Mouse (Mus musculus) testis, adult 2 months (tissue): ENCODE measurements around the gene 1700017B05Rik.

Source experiments
- CTCF ChIP-seq: fragments of 200-500 bp; IDR thresholded peaks from 2 replicates; pipeline ENCODE4 v1.5.1; 2012; ENCODE audit warnings: low read depth, mild to moderate bottlenecking, inconsistent platforms, low read length, moderate library complexity; ENCODE audit not compliant: control insufficient read depth, insufficient read depth, insufficient replicate concordance
- POLR2A ChIP-seq: fragments of 200-500 bp; IDR thresholded peaks from 2 replicates; pipeline ENCODE4 v1.6.1; 2012; ENCODE audit warnings: low read depth, mild to moderate bottlenecking, inconsistent platforms, low read length, moderate library complexity; ENCODE audit not compliant: control insufficient read depth

GRCm38 (mm10) chr9:57233142-57233541 lies 29.3 kb downstream of the 1700017B05Rik start:
- no peak for TF ChIP-seq CTCF
- TF ChIP-seq POLR2A = no peak
